Mouse (Mus musculus): ENCODE results near the gene Tln1. TPM values are rescaled to one million over a fixed set of nuclear protein-coding genes. Genes with fewer than 3 reads are reported as not detected.

The Tln1 gene
- polyA plus RNA-seq, 1 experiment from 2014 or later: 61.9 TPM

DNA sequence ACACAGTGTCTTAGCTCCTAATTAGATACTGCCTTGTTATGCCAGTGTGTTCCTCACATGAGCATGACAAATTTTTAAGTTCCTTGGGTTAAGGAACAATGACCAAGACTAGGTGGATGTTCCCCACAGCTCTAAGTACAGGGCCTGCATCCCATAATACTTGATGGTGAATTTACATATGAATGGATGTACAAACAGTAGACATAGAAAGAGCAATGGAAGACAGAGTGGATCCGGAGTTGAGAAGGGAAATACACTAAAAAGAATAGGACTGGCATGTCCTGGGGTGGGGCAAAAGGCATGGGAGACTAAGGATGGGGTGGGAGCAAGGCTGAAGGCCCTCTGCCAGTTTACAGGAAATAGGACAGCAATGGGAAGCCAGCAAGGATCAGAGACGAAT is 12.9 kb upstream of the Tln1 start:
- Histone ChIP-seq H3K27me3 (replicated peaks) (no peaks in the 10 kb centered on the region), H3K9ac (no peak overlapping the region), H3K27ac (no peak overlapping the region), H3K36me3 (peaks cover 6% of the 10 kb centered on the region; the same call in 1 of the 2 replicates), H3K4me2 (replicated peaks) (no peak overlapping the region), H3K4me1 (replicated peaks) (peaks cover 27% of the 10 kb centered on the region), H3K9me3 (no peaks in the 10 kb centered on the region), H3K4me3 (replicated peaks) (no peak overlapping the region)
- WGBS: 75% methylated on average over 2 of the region's 2 CpGs
- no peak for ATAC-seq

DNA sequence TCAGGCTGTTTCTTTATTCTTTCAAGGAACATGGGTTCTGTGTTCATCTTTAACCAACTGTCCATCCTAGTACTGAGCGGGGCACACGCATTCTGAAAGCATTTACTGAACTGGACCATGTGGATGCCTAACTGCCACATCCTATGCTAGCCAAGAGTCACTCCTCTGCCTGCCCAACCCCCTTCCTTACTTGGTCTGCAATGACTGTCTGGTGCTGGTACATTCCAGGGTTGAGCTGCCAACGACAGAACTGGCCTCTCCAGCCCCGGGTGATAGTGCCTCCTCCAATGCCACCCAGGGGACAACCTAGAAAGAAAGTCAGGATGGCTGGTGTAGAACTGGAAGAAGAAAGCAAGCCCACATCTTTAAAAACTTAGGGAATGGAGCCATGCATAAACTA is 11.1 kb upstream of the Tln1 start:
- no peak overlapping the region for H3K4me2 ChIP-seq (replicated peaks)
- no peaks in the 10 kb centered on the region for H3K27me3 ChIP-seq (replicated peaks)
- no peak overlapping the region for H3K4me3 ChIP-seq (replicated peaks)
- no peak for ATAC-seq
- peaks cover 20% of the 10 kb centered on the region; the same call in 1 of the 2 replicates for H3K36me3 ChIP-seq
- H3K27ac ChIP-seq: no peak overlapping the region
- H3K9me3 ChIP-seq: no peaks in the 10 kb centered on the region
- peaks cover 19% of the 10 kb centered on the region for H3K4me1 ChIP-seq (replicated peaks)
- 90% methylated on average over 4 of the region's 4 CpGs for WGBS
- H3K9ac ChIP-seq: no peak overlapping the region

DNA sequence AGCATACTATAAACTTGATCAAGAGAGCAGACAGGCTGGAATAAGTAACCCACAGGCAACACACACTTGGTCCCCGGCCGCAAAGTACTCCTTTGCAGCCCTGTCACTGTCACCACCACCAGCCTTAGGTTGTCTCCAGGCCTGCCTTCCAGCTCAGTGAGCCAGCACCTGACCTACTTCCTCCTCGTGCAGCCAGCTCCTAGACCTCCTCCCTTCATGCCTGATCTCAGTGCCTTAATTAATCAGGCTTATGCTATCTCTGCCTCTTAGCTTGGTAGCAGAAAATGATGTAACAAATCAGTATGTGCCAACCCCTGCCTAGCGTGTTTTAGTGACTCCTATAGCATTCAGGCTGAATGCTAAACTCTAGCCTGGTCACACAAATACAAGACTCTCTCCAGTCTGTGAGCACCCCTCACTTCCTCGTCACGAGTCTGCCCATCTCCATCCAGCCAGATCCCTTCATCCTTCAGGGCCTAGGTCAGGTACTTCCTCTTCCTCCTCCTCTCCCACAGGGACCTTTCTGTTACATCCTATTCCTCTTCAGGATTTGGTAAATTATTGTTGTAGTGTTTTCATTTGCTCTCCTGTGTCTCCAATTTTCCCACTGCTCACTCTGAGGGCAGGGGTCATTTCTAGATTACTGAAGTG is 9.0 kb upstream of the Tln1 start:
- 84% methylated on average over 6 of the region's 6 CpGs for WGBS
- H3K27me3 ChIP-seq (replicated peaks): no peaks in the 10 kb centered on the region
- no peak for ATAC-seq
- H3K36me3 ChIP-seq: peaks cover 39% of the 10 kb centered on the region
- no peak overlapping the region for H3K9ac ChIP-seq
- no peak overlapping the region for H3K4me3 ChIP-seq (replicated peaks)
- no peak overlapping the region for H3K4me2 ChIP-seq (replicated peaks)
- peaks cover 5% of the 10 kb centered on the region for H3K4me1 ChIP-seq (replicated peaks)
- H3K9me3 ChIP-seq: no peaks in the 10 kb centered on the region
- no peak overlapping the region for H3K27ac ChIP-seq

DNA sequence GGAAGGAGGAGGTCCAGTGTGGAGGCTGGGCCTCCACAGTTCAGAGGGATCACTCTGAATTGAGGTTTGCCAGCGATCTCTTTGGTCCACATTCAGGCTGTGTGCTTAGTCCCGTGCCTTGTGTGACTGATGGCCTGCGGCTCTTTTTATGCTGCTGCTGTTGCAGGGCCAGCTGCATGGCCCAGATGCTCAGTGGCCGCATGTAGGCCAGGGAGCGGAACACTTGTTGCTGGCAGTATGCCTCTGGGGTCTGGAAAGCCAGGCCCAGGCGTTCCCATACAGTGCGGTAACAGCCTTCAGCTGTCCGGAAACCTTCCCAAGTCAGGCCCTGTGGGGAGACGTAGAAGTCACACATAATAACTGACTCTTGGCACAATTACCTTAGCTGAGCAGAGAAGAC is 4.6 kb upstream of the Tln1 start:
- Histone ChIP-seq H3K4me1 (replicated peaks) (peaks cover 12% of the 10 kb centered on the region), H3K27ac (no peak overlapping the region), H3K9ac (no peak overlapping the region), H3K9me3 (no peaks in the 10 kb centered on the region), H3K27me3 (replicated peaks) (no peaks in the 10 kb centered on the region), H3K36me3 (peaks cover 54% of the 10 kb centered on the region), H3K4me2 (replicated peaks) (no peak overlapping the region), H3K4me3 (replicated peaks) (no peak overlapping the region)
- WGBS: 92% methylated on average over 9 of the region's 9 CpGs
- no peak for ATAC-seq

DNA sequence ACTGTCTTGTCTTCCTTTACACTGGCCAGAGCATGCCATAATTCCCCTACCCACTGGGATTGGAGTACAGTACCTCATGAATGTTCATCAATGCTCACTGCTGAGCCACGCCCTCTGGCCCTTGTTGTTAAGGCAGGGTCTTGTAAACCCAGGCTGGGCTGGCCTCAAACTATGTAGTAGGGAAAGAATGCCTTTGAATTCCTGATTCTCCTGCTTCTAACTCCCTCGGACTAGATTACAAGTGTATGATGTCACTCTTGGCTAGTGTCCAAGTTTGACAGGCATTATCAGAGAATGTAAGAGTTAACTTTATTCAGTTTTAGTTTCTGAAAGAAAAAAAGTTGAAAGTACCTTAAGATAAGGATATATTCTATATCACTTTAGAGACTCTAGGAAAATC is 1.7 kb upstream of the Tln1 start:
- Histone ChIP-seq H3K4me1 (replicated peaks) (peaks cover 31% of the 10 kb centered on the region), H3K4me2 (replicated peaks) (no peak overlapping the region), H3K9me3 (no peaks in the 10 kb centered on the region), H3K27ac (no peak overlapping the region), H3K4me3 (replicated peaks) (no peak overlapping the region), H3K36me3 (peaks cover 40% of the 10 kb centered on the region), H3K9ac (no peak overlapping the region), H3K27me3 (replicated peaks) (no peaks in the 10 kb centered on the region)
- WGBS: 29% methylated on average over 2 of the region's 2 CpGs
- ATAC-seq: no peak

DNA sequence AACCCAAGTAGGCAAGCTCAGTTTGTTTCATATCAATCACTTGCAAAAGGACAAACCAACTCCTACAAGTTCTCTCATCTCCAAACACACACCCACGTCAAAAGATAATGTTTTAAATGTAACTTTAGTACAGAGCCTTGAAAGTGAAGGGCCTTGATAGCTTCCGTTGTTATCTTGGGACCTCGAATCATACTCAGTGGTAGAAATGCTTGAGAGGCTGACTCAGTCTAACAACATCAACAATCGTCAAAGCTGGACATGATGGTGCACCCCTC is 1.0 kb upstream of the Tln1 start:
- WGBS: 67% methylated on average over 4 of the region's 4 CpGs
- Histone ChIP-seq H3K9ac (peak overlapping the region; percentile 67), H3K27ac (peak overlapping the region; percentile 100), H3K4me2 (replicated peaks) (peak overlapping the region; percentile 76), H3K27me3 (replicated peaks) (no peaks in the 10 kb centered on the region), H3K36me3 (peaks cover 36% of the 10 kb centered on the region), H3K4me1 (replicated peaks) (peaks cover 36% of the 10 kb centered on the region), H3K9me3 (no peaks in the 10 kb centered on the region), H3K4me3 (replicated peaks) (peak overlapping the region; percentile 65)
- ATAC-seq: no peak

DNA sequence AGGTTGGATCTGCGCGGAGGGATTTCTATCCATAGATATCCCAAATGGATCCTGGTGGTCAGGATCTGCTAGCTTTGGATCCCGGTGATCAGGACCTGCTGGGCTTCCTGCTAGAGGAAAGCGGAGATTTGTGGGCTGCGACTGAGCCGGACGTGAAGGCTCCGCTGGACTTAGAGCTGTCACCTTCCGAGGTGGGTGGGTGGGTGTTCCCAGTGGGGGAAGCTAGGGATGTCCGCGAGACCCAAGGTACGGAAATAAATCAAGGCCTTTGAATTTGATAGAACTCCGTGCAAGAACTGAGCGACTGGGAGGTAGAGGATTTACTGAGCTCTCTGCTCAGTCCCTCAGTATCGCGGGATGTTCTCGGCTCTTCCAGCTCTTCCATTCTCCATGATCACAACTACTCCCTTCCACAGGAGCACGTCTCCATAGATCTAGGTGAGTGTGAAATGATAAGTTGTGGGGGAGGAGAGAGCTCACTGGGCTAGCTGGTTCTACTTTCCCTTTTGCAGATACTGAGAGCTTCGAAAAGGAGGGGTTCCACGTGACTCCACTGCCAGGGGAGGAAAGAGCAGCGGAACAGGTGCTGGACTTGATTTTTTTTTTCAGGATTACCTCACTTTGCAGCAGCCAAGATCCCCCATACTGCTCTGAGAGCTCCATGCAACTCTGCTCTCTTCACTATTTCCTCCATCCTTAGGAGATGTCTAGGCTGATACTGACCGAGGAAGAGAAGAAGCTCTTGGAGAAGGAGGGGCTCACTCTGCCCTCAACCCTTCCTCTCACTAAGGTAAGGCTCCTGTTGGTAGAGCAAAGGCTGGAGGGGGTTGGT is 494 bp upstream of the Tln1 start:
- H3K4me3 ChIP-seq (replicated peaks): peak overlapping the region; percentile 65
- WGBS: 3% methylated on average over 22 of the region's 22 CpGs
- H3K9ac ChIP-seq: peak overlapping the region; percentile 67
- H3K4me1 ChIP-seq (replicated peaks): peaks cover 41% of the 10 kb centered on the region
- no peaks in the 10 kb centered on the region for H3K27me3 ChIP-seq (replicated peaks)
- ATAC-seq: peak; percentile 2
- H3K9me3 ChIP-seq: no peaks in the 10 kb centered on the region
- peak overlapping the region; percentile 100 for H3K27ac ChIP-seq
- peaks cover 31% of the 10 kb centered on the region for H3K36me3 ChIP-seq
- H3K4me2 ChIP-seq (replicated peaks): peak overlapping the region; percentile 76

DNA sequence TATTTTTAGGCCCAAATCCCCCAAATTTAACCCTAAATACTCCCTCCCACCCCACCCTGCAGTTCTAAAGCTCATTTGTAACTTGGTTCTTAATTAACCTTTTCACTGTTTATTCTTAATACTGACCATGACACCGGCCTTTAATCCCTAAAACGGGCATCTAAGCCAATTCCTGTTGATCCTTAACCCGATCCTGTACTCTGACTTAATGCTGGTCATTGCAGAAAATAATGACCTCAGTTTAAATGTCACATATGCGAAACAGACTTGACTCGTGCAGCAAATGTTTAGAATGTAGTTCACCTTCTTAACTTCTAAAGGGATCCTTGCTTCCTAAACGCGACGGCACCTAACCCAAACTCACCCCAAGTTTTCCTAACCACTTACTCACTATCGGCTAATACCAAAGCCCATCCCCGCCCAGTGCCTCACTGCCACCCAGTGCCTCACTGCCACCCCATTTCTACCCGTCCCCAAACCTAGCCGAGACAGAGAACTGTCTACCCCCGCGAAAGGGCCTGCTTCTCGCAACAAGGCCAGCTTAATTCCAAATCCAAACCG is 975 bp downstream of the Tln1 start:
- Histone ChIP-seq H3K9me3 (no peaks in the 10 kb centered on the region), H3K4me2 (replicated peaks) (peak overlapping the region; percentile 76)
- WGBS: 2% methylated on average over 16 of the region's 16 CpGs

DNA sequence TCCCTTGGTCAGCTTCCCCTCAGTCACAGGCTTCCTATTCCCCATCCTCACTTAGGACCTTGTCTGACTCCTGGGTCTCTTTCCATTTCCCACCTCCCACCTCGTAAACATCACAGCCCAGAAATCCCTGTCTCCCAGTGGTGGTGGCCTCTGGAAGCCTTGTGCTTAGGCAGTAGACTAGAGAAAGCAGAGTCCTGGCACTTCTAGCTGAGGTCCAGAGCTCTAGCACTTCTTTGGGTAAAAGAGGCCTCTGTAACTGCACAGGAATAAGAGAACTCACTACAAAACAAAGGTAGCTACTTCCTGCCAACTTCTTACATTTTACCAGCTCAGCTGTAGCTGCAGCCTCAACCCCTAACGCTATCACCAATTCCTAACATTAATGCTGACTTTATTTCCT is 1.5 kb downstream of the Tln1 start:
- H3K27me3 ChIP-seq (replicated peaks): no peaks in the 10 kb centered on the region
- H3K4me2 ChIP-seq (replicated peaks): peak overlapping the region; percentile 76
- WGBS: 19% methylated on average over 2 of the region's 2 CpGs
- H3K4me1 ChIP-seq (replicated peaks): peaks cover 52% of the 10 kb centered on the region
- H3K4me3 ChIP-seq (replicated peaks): peak overlapping the region; percentile 65
- peak overlapping the region; percentile 100 for H3K27ac ChIP-seq
- peak overlapping the region; percentile 88 for H3K9ac ChIP-seq
- no peaks in the 10 kb centered on the region for H3K9me3 ChIP-seq
- peaks cover 21% of the 10 kb centered on the region for H3K36me3 ChIP-seq
- ATAC-seq: no peak

More for the DNA sequence above, 975 bp downstream of the Tln1 start:
- peak overlapping the region; percentile 100 for H3K27ac ChIP-seq
- H3K9ac ChIP-seq: peak overlapping the region; percentile 88
- peaks cover 52% of the 10 kb centered on the region for H3K4me1 ChIP-seq (replicated peaks)
- peaks cover 21% of the 10 kb centered on the region for H3K36me3 ChIP-seq
- H3K4me3 ChIP-seq (replicated peaks): peak overlapping the region; percentile 65
- ATAC-seq: peak; percentile 19
- H3K27me3 ChIP-seq (replicated peaks): no peaks in the 10 kb centered on the region

DNA sequence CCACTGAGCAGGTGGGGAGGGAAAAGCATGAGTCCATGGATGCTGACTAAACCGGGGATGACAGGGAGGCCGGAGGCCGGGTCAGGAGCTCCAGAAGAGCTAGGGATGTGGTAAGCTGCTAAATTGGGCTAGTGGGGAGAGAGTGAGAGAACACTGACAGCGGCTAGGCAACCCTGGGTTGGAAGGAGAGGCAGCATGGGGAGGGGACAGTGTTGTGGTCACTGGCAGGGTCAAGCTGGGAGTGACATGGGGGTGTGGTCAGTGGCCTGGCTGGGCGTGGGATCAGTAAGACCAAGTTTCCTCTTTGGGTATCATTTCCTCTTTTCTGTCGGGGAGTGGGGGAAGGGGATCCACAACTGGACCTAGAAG is 2.3 kb downstream of the Tln1 start:
- Histone ChIP-seq H3K9ac (peak overlapping the region; percentile 32), H3K4me3 (replicated peaks) (peak overlapping the region; percentile 65), H3K9me3 (no peaks in the 10 kb centered on the region), H3K27ac (peak overlapping the region; percentile 69), H3K4me2 (replicated peaks) (peak overlapping the region; percentile 76), H3K27me3 (replicated peaks) (no peaks in the 10 kb centered on the region), H3K4me1 (replicated peaks) (peaks cover 52% of the 10 kb centered on the region), H3K36me3 (peaks cover 23% of the 10 kb centered on the region)
- no peak for ATAC-seq
- WGBS: 31% methylated on average over 6 of the region's 6 CpGs

DNA sequence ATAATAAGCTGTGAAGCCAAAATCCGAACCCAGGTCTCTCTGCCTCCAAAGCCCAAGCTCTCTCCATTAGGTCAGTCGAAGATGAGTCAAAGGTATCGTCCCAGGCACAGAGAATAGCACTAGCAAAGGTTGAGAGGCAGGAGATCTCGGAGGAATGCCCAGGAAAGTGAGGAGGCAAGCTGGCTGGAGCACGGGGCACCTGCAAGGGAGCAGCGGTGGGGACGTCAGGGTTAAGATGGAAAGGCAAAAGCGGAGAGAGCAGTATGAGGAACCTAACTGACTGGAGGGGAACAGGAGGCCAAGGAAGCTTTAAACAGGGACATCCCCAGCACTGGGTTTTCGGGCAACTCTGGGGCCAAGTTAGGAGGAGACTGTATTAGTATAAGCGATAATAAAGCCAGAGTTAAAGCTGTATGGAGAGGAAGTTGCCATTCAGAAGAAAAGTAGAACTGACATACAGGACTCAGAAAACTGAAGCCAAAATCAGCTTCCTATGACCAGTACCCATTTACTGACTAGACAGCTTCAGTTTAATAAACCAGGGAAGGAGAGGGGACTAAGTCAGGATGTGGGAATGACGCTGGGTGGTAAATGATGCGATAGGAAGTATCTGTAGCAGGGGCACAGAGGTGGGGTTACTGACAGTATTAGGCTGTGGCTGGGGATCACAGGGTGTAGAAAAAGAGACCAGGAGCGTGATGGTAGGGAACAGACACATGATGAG is 2.8 kb downstream of the Tln1 start:
- no peak for ATAC-seq
- Histone ChIP-seq H3K9ac (peak overlapping the region; percentile 32), H3K4me3 (replicated peaks) (peak overlapping the region; percentile 65), H3K4me1 (replicated peaks) (peaks cover 52% of the 10 kb centered on the region), H3K36me3 (peaks cover 23% of the 10 kb centered on the region), H3K27ac (peak overlapping the region; percentile 69), H3K4me2 (replicated peaks) (peak overlapping the region; percentile 76), H3K9me3 (no peaks in the 10 kb centered on the region), H3K27me3 (replicated peaks) (no peaks in the 10 kb centered on the region)
- 60% methylated on average over 13 of the region's 13 CpGs for WGBS

Data from intestine, embryonic 15.5 days (tissue).